Mouse (Mus musculus) cerebellum, postnatal 36 days (tissue): ENCODE measurements around the gene Etfdh.

Experiments used
- DNase-seq, 2 experiments: peaks; one replicate each; pipeline ENCODE4 v3.0.0; 2021 to 2022; ENCODE audit warnings: mixed read lengths in 2 of 2

The Etfdh gene

GRCm38 (mm10) chr3:79629416-79629730 lies at the start of gene Etfdh:
Gene Etfdh (minus strand): TSS chr3:79629500.
- peak; percentile 83 to 87 for DNase-seq

DNA sequence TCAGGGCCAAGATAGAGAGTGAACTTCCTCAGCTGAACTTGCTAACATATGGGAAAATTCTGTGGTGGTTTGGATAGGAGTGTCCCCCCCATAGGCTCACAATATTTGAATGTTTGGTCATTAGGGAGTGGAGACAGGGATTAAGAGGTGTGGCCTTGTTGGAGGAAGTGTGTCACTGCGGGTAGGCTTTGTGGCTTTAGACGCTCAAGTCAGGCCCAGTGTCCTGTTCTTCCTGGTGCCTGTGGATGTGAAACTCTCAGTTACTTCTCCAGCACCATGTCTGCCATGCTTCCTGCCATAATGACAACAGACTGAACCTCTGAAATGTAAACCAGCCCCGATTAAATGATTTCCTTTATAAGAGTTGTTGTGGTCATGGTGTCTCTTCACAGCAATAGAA lies 47.1 kb upstream of the Etfdh start:
- DNase-seq = no peak

DNA sequence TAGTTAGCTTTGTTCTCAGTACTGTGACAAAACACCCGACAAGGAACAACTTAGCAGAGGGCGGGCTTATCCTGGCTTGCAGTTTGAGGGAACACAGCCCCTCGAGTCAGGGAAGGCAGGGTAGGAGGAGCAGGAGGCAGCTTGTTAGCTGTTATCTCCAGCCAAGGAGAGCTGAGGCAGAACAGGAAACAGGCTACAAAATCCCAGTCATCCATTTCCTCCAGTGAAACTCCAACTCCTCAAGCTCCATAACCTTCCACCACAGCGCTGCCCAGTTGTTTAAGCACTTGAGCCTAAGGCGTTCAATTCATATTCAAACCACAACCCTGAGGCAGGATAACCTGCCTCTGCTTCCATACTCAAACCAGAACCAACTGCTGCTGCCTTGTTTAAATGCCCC lies 45.3 kb upstream of the Etfdh start:
- no peak for DNase-seq

DNA sequence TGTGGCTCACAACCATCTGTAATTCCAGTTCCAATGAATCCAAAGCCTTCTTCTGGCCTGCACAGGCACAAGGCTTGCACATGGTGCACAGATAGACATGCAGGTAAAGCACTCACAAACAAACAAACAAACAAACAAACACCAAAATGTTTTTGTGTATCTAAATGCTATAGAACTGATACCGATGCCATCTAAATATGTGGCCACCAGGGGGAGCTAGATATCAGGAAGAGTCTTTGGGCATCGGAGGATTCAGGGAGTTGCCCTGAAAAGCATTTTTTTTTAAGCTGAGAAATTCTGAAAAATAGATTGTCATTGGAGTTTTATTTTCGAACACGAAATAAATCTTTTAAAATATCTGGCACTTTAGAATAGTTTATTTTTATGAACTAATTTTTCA lies 43.8 kb upstream of the Etfdh start:
- peak; percentile 62 to 75 for DNase-seq

GRCm38 (mm10) chr3:79672188-79672587 lies 42.9 kb upstream of the Etfdh start:
- no peak for DNase-seq

- DNase-seq = no peak
Observed at GRCm38 (mm10) chr3:79670556-79670955, 41.3 kb upstream of the Etfdh start.

GRCm38 (mm10) chr3:79664787-79665408 lies 35.6 kb upstream of the Etfdh start:
- DNase-seq = peak; percentile 25 to 60

DNA sequence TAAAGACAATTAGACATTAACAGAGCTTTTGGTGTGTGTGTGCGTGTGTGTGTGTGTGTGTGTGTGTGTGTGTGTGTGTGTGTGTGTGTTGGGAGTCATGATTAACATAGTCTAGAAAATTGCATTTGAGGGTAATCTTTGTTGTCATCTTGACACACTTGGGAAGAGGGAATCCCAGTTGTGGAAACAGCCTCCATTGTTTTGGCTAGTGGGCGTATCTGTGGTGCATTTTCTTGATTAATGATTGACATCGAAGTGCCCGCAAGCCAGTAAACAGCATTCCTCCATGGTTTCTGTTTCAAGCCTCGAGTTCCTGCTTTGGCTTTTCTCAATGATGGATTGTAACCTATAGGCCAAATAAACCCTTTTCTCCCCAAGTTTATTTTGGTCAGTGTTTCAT lies 27.4 kb upstream of the Etfdh start:
- no peak for DNase-seq

GRCm38 (mm10) chr3:79652129-79652528 lies 22.8 kb upstream of the Etfdh start:
- no peak for DNase-seq

DNA sequence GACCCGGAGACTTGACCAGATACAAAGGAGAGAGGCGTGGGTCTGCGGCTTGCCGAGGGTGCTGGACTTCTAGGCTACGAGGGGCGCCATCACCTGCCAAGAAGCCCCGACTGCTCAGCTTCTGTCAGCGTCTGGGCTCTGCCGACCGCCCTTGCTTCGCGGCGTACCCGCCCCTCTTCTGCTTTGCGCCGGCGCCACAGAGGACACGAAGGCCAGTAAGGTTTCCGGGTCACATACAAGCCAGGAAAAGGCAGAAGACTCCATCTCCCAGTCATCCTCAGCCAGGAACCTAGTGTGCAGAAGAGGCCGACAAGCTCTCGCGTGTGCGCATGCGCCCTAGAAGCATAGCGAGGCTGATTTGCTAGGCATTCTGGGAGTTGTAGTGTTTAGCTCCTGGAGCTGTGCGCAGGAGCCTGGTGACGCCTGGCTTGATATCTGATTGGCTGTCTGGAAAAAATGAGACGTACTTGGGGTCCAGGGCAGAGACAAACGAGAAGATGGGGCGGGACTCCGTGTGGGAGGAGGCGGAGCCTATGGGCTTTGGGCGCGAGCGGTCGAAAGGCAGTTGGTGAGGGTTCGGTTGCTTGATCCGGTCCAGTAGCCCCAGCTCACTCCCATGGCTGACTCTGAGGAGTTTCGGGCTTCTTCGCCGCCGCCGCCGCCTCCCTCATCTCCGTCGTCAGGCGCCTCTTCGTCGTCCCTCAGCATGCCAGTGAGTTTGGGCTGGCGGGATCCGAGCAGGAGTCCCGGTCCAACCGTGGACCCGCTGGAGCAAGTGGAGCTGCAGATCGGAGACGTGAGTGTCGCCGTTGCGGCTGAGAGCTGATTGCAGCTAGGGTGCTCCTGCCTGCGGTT lies 512 bp downstream of the Etfdh start, which contains the start of gene 4930579G24Rik:
4930579G24Rik (plus strand) TSS at position 519 of the 855 bp plus-strand sequence.
- DNase-seq = peak; percentile 92 to 94

DNA sequence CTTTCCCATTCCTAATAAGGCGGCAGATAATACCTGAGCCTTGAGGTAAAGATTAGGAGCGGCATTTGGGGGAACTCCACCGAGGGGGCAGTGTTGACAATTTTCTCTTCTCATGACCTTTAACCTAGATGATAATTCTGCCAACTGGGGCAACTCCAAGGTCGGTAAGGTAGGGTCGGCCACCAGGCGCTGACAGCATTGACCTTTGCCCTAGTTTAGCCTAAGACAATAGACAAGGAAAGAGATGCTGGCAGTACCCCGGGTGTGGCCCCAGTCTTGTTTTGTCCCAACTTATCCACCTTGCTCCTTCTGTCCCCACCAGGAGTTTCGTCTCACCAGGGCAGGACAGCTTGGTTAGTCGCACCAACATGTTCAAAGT lies 1.1 kb downstream of the Etfdh start:
- no peak for DNase-seq

GRCm38 (mm10) chr3:79627484-79628181 lies 1.7 kb downstream of the Etfdh start:
- DNase-seq = no peak

DNA sequence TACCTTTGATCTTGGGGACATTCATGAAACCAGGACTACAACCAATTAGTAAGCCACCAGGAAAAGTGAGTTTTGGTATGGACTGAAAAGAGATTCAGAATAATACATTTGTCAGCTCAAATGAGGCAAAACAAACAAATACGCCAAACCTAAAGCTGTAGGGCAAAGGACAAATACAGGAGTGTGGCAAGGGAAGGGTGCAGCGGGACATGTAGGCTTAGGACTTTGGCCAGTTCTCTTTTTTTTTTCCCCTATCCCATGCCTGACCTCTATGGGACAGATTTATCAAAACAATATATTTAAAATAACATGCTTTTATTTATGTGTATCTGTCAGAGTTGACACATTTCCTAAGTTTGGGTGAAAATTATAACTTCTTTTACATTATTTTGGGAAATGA lies 19.4 kb downstream of the Etfdh start:
- no peak for DNase-seq

DNA sequence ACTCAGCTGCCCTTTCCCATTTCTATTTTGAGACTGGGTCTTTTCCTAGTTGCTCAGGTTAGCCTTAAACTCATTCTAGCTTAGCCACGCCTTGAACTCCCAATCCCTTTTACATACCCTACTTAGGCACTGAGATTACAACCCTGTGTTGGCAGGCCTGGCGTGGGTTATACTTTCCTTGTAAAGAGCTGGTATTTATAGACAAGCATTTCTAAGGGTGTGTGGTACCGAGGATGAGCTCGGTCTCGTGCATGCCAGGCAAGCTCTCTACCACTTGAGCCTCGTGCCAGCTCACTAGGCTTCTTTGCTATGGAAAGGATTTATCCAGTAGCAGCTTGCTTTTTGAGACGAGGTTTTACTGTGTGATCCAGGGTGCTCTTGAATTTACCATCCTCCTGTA lies 33.8 kb downstream of the Etfdh start:
- DNase-seq = no peak

GRCm38 (mm10) chr3:79591793-79592471 lies 37.4 kb downstream of the Etfdh start:
- no peak for DNase-seq

- DNase-seq = peak; percentile 76 to 79
Observed at GRCm38 (mm10) chr3:79590863-79591792, 38.2 kb downstream of the Etfdh start, which contains the start of gene Ppid. Gene Ppid (plus strand): TSS chr3:79591342.

DNA sequence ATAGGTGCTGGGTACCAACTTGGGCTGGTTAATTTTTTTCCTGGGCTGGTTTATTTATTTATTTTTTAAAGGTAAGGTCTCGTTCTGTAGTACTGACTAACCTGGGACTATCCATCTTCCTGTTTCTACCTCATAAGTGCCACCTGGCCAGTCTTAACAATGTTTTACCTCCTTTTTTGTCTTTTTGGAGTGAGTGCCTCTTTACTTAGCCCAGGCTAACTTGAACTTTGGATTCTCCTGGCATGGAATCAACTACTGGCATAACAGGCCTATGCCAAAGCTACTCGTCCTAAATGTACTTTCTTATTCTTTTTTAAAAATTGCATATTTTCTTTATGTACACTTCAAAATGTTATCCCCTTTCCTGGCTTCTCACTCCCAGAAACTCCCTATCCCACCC lies 39.6 kb downstream of the Etfdh start:
- no peak for DNase-seq

GRCm38 (mm10) chr3:79586804-79587203 lies 42.5 kb downstream of the Etfdh start:
- peak; percentile 92 to 97 for DNase-seq

DNA sequence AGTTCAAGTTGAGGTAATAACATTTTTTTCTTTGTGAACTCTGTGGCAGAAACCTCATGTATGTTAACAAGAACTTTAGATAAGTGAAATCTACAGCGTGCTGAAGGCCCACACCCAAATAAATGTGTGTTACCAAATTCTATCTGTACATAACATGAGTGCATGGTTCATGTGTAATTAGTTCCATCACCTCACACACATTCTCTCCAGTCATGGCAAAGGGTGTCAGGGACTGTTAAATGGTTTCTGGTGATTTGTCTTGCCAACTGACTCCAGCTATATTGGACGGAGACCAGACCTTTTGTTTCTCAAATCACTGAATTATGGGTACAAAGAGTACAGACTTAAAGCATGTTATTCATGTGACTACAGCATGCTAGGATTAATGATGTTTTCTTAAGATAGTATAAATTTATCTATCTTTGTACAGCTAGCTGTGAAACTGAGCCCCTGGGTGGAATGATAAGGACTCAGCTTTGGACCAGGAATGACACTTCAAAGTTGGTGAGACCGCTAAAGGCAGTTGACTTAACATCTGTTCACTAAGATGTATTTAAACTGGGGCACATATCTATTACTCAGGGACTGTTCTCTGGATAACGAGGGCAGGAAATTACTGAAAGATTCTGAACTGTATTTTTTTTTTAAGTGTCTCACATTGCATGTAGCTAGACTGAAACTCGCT lies 49.3 kb downstream of the Etfdh start:
- DNase-seq = no peak

- no peak for DNase-seq
Observed at GRCm38 (mm10) chr3:79578164-79578563, 51.1 kb downstream of the Etfdh start.

DNA sequence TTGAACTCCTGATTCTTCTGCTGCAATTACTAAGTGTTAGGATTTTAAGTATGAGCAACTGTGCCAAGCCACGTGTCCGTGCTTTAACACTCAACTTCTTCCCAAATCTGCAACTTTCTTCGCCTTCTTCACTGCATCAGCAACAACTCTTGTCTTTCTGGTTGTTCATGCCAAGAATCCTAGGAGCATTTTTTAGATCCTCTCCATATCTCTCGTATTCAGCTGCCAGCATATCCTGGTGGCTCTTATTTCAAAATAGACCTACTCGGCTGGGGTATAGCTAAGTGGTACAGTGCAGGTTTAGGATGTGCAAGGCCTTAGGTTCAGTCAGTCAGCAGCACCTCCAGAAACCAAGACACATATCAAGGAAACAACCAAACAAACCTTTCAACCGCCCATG lies 51.7 kb downstream of the Etfdh start:
- no peak for DNase-seq
